Comparison of ENCODE assay signal across 8 mouse cellular contexts in the genomic region with DNA sequence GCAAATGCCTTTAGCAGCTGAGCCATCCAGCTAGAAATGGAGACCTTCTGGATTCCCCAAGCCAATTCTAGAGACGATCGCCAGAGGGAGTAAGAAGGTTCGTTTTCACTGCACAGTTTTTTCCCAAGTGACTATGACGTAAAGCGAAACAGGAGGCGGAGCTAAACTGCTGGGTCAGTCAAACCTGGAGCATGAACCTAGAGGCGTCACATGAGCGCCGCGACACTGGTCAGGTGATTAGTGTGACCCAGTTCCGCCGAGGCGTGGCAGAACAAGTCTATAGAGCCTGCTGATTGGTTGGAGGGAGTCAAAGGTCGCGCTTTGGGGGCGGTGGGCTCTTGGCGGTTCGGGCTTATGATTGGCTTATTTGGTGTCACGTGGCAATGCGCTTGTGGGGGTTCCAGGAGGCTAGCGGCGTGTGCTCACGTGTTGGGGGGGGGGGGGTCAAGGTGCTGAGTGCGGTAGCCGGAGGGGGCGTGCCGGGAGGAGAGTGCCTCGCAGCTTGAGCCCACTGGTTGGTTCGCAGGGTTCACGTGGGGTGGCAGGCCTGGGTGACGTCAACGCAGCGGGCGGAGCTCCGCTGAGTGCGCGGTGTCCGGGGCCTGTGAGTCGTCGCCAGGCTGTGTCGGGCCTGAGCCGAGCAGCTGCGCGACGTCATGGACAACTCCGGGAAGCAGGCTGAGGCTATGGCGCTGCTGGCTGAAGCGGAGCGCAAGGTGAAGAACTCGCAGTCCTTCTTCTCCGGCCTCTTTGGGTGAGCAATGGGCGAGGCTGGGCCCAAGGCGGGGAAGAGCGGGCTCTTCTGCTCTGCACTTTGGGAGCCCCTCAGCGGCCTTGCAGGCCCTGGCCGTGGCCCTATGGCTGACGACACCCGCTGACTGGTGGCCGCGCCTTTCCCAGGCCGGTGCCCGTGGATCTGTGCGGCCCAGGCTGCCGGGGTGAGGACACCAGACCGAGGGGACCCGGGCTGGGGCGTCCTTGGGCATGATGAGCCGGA. TPM values are rescaled to one million over a fixed set of nuclear protein-coding genes. Genes with fewer than 3 reads are reported as not detected.
A peak's percentile ranks its signal among the peaks of the same experiment; 100 is the strongest.
DNase-seq lines count a peak whose midpoint lies in the region; ATAC-seq lines count a peak whose summit lies in the region.

Napa (plus strand) TSS at position 438 of the 997 bp plus-strand sequence.

- peak; percentile 98 for DNase-seq in MEL-GATA-1-ER (ENCODE audit: extremely low read depth, low read depth)
- DNase-seq in cerebellum, adult 8-10 months = peak; percentile 97
- DNase-seq in forelimb bud, embryonic 11.5 days (ENCODE audit: low read depth, low spot score) = peak; percentile 99
- peak; percentile 99 for DNase-seq in layer of hippocampus, adult 9-10 months (ENCODE audit: low spot score)
- DNase-seq in ovary, postnatal 10 days (ENCODE audit: low spot score) = peak; percentile 83
- peak; percentile 97 to 98 for DNase-seq in thymus, postnatal 10 days (ENCODE audit: low spot score in 2 of 2)

- peak within 1 kb of the TSS; percentile 83 for H3K27ac ChIP-seq in lung, embryonic 16.5 days (ENCODE audit: low read length)

- under 1% methylated on average over 65 of the region's 68 CpGs for WGBS in lung, embryonic 16.5 days

- H3K4me1 ChIP-seq in lung, embryonic 16.5 days (replicated peaks; ENCODE audit: control insufficient read depth, insufficient read depth, low read length) = peaks cover 11% of the 10 kb centered on the region

- H3K9ac ChIP-seq in lung, embryonic 16.5 days (ENCODE audit: low read length) = peak within 1 kb of the TSS; percentile 89

- no peaks in the 10 kb centered on the region for H3K27me3 ChIP-seq in lung, embryonic 16.5 days (ENCODE audit: control insufficient read depth, insufficient read depth, low read depth, low read length)

- no peaks in the 10 kb centered on the region for H3K36me3 ChIP-seq in lung, embryonic 16.5 days (ENCODE audit: control insufficient read depth, insufficient read depth, low read length)

- ATAC-seq in hematopoietic stem cell, adult 5-6 weeks (replicated peaks in 1 of 2; ENCODE audit: insufficient read depth in 1 of 2, low FRiP score in 2 of 2, low TSS enrichment in 1 of 2, low read depth in 1 of 2, poor library complexity in 2 of 2, severe bottlenecking in 2 of 2) = peak; percentile 90 to 93
- peak; percentile 98 for ATAC-seq in lung, embryonic 16.5 days (ENCODE audit: low read depth)

- peak within 1 kb of the TSS; percentile 82 for H3K4me2 ChIP-seq in lung, embryonic 16.5 days (ENCODE audit: low read depth, low read length)

- H3K9me3 ChIP-seq in lung, embryonic 16.5 days (ENCODE audit: control insufficient read depth, low read length) = no peaks in the 10 kb centered on the region

- peak within 1 kb of the TSS; percentile 84 for H3K4me3 ChIP-seq in lung, embryonic 16.5 days (ENCODE audit: low read length)

RNA-seq across cellular contexts. Expression of gene Napa, which starts in this region (rescaled TPM):
- total RNA-seq in hematopoietic stem cell, adult 5-6 weeks (2017) = 44.4 and 53.9 TPM in 2 replicates
- polyA plus RNA-seq in lung, embryonic 16.5 days (2015; fragmentation: Nextera tagmentation; extraction: Ambion mirVana) = 167 and 202 TPM in 2 replicates

Comparison
In these comparisons a context has a peak if more than half of its experiments do, and no peak if none do; other contexts are left out.
1. Peak in every context shown above with its lines: DNase-seq, ATAC-seq, H3K4me3 ChIP-seq and H3K27ac ChIP-seq.